Mouse (Mus musculus): ENCODE measurements at regions not wholly inside any gene's neighbourhood (a gene's known extent, or its start where the extent isn't known, plus 50 kb on each side); places are given as distances from the start of the nearest gene placed in this dataset.

- Histone ChIP-seq H3K4me3 (no peak overlapping the region), H3K4me2 (no peak overlapping the region), H3K9me3 (replicated peaks) (no peaks in the 10 kb centered on the region), H3K9ac (no peak overlapping the region), H3K4me1 (replicated peaks) (no peaks in the 10 kb centered on the region), H3K27me3 (replicated peaks) (no peaks in the 10 kb centered on the region), H3K36me3 (no peaks in the 10 kb centered on the region), H3K27ac (ENCODE audit: poor library complexity, severe bottlenecking) (no peak overlapping the region)
- WGBS, result 56% methylated on average over 2 of the region's 2 CpGs
- no peak for ATAC-seq (ENCODE audit: insufficient number of reproducible peaks, low FRiP score)
Observed at GRCm38 (mm10) chr15:28823526-28823925, 620.0 kb downstream of the Dnah5 start.

- no peaks in the 10 kb centered on the region for H3K9me3 ChIP-seq (replicated peaks)
- H3K9ac ChIP-seq, result no peak overlapping the region
- no peak for ATAC-seq (ENCODE audit: insufficient number of reproducible peaks, low FRiP score)
- no peaks in the 10 kb centered on the region for H3K4me1 ChIP-seq (replicated peaks)
- H3K27me3 ChIP-seq (replicated peaks), result no peaks in the 10 kb centered on the region
- no peak overlapping the region for H3K4me3 ChIP-seq
- WGBS, result 77% methylated on average over 4 of the region's 4 CpGs
- H3K4me2 ChIP-seq, result no peak overlapping the region
- H3K27ac ChIP-seq (ENCODE audit: poor library complexity, severe bottlenecking), result no peak overlapping the region
- H3K36me3 ChIP-seq, result no peaks in the 10 kb centered on the region
Observed at GRCm38 (mm10) chr15:28834831-28835230, 631.3 kb downstream of the Dnah5 start.

- Histone ChIP-seq H3K4me3 (no peak overlapping the region), H3K9ac (no peak overlapping the region), H3K4me2 (no peak overlapping the region), H3K4me1 (replicated peaks) (no peaks in the 10 kb centered on the region), H3K27me3 (replicated peaks) (no peaks in the 10 kb centered on the region), H3K36me3 (no peaks in the 10 kb centered on the region), H3K9me3 (replicated peaks) (no peaks in the 10 kb centered on the region), H3K27ac (ENCODE audit: poor library complexity, severe bottlenecking) (no peak overlapping the region)
- WGBS, result 81% methylated on average over 1 of the region's 1 CpGs
- ATAC-seq (ENCODE audit: insufficient number of reproducible peaks, low FRiP score), result no peak
Observed at GRCm38 (mm10) chr15:28840322-28840721, 636.8 kb downstream of the Dnah5 start.

GRCm38 (mm10) chr15:28856419-28856818, 652.9 kb downstream of the Dnah5 start:
- Histone ChIP-seq H3K9ac (no peak overlapping the region), H3K36me3 (no peaks in the 10 kb centered on the region), H3K4me2 (no peak overlapping the region), H3K9me3 (replicated peaks) (no peaks in the 10 kb centered on the region), H3K4me1 (replicated peaks) (no peaks in the 10 kb centered on the region), H3K27ac (ENCODE audit: poor library complexity, severe bottlenecking) (no peak overlapping the region), H3K27me3 (replicated peaks) (no peaks in the 10 kb centered on the region), H3K4me3 (no peak overlapping the region)
- WGBS, result 68% methylated on average over 2 of the region's 2 CpGs
- ATAC-seq (ENCODE audit: insufficient number of reproducible peaks, low FRiP score), result no peak

- WGBS, result 75% methylated on average over 2 of the region's 2 CpGs
- Histone ChIP-seq H3K4me1 (replicated peaks) (no peaks in the 10 kb centered on the region), H3K36me3 (no peaks in the 10 kb centered on the region), H3K9ac (no peak overlapping the region), H3K27me3 (replicated peaks) (no peaks in the 10 kb centered on the region), H3K27ac (ENCODE audit: poor library complexity, severe bottlenecking) (no peak overlapping the region), H3K4me2 (no peak overlapping the region), H3K4me3 (no peak overlapping the region), H3K9me3 (replicated peaks) (no peaks in the 10 kb centered on the region)
- ATAC-seq (ENCODE audit: insufficient number of reproducible peaks, low FRiP score), result no peak
Observed at GRCm38 (mm10) chr15:28858176-28858575, 654.6 kb downstream of the Dnah5 start.

GRCm38 (mm10) chr15:28864101-28864500, 660.5 kb downstream of the Dnah5 start:
- Histone ChIP-seq H3K27ac (ENCODE audit: poor library complexity, severe bottlenecking) (no peak overlapping the region), H3K4me1 (replicated peaks) (no peaks in the 10 kb centered on the region), H3K4me3 (no peak overlapping the region), H3K27me3 (replicated peaks) (no peaks in the 10 kb centered on the region), H3K4me2 (no peak overlapping the region), H3K36me3 (no peaks in the 10 kb centered on the region), H3K9ac (no peak overlapping the region), H3K9me3 (replicated peaks) (no peaks in the 10 kb centered on the region)
- no peak for ATAC-seq (ENCODE audit: insufficient number of reproducible peaks, low FRiP score)
- 73% methylated on average over 1 of the region's 1 CpGs for WGBS

- no peak overlapping the region for H3K9ac ChIP-seq
- no peaks in the 10 kb centered on the region for H3K36me3 ChIP-seq
- no peaks in the 10 kb centered on the region for H3K27me3 ChIP-seq (replicated peaks)
- no peaks in the 10 kb centered on the region for H3K9me3 ChIP-seq (replicated peaks)
- peak; percentile 63; the same call in 1 of the 2 replicates for ATAC-seq (ENCODE audit: insufficient number of reproducible peaks, low FRiP score)
- no peak overlapping the region for H3K27ac ChIP-seq (ENCODE audit: poor library complexity, severe bottlenecking)
- H3K4me3 ChIP-seq, result no peak overlapping the region
- WGBS, result 42% methylated on average over 2 of the region's 2 CpGs
- no peak overlapping the region for H3K4me2 ChIP-seq
- no peaks in the 10 kb centered on the region for H3K4me1 ChIP-seq (replicated peaks)
Observed at GRCm38 (mm10) chr15:28864913-28865312, 661.4 kb downstream of the Dnah5 start.

GRCm38 (mm10) chr15:28873001-28873400, 669.4 kb downstream of the Dnah5 start:
- Histone ChIP-seq H3K4me1 (replicated peaks) (no peaks in the 10 kb centered on the region), H3K4me3 (no peak overlapping the region), H3K27ac (ENCODE audit: poor library complexity, severe bottlenecking) (no peak overlapping the region), H3K27me3 (replicated peaks) (no peaks in the 10 kb centered on the region), H3K4me2 (no peak overlapping the region), H3K36me3 (no peaks in the 10 kb centered on the region), H3K9ac (no peak overlapping the region), H3K9me3 (replicated peaks) (no peaks in the 10 kb centered on the region)
- 71% methylated on average over 2 of the region's 2 CpGs for WGBS
- no peak for ATAC-seq (ENCODE audit: insufficient number of reproducible peaks, low FRiP score)

GRCm38 (mm10) chr15:28896248-28896808, 692.8 kb downstream of the Dnah5 start:
- no peak for ATAC-seq (ENCODE audit: insufficient number of reproducible peaks, low FRiP score)
- Histone ChIP-seq H3K27me3 (replicated peaks) (no peaks in the 10 kb centered on the region), H3K9me3 (replicated peaks) (no peaks in the 10 kb centered on the region), H3K4me2 (no peak overlapping the region), H3K36me3 (no peaks in the 10 kb centered on the region), H3K4me3 (no peak overlapping the region), H3K27ac (ENCODE audit: poor library complexity, severe bottlenecking) (no peak overlapping the region), H3K9ac (no peak overlapping the region), H3K4me1 (replicated peaks) (no peaks in the 10 kb centered on the region)
- 74% methylated on average over 3 of the region's 3 CpGs for WGBS

GRCm38 (mm10) chr15:28922437-28922836, 718.9 kb downstream of the Dnah5 start:
- Histone ChIP-seq H3K9me3 (replicated peaks) (no peaks in the 10 kb centered on the region), H3K9ac (no peak overlapping the region), H3K36me3 (no peaks in the 10 kb centered on the region), H3K27me3 (replicated peaks) (no peaks in the 10 kb centered on the region), H3K4me1 (replicated peaks) (no peaks in the 10 kb centered on the region), H3K4me2 (no peak overlapping the region), H3K27ac (ENCODE audit: poor library complexity, severe bottlenecking) (no peak overlapping the region), H3K4me3 (no peak overlapping the region)
- no peak for ATAC-seq (ENCODE audit: insufficient number of reproducible peaks, low FRiP score)
- 72% methylated on average over 4 of the region's 4 CpGs for WGBS

GRCm38 (mm10) chr15:28948245-28948644, 744.7 kb downstream of the Dnah5 start:
- Histone ChIP-seq H3K36me3 (no peaks in the 10 kb centered on the region), H3K4me3 (no peak overlapping the region), H3K27me3 (replicated peaks) (no peaks in the 10 kb centered on the region), H3K27ac (ENCODE audit: poor library complexity, severe bottlenecking) (peak overlapping the region; percentile 55; the same call in 1 of the 2 replicates), H3K4me2 (no peak overlapping the region), H3K9me3 (replicated peaks) (no peaks in the 10 kb centered on the region), H3K9ac (no peak overlapping the region), H3K4me1 (replicated peaks) (no peaks in the 10 kb centered on the region)
- ATAC-seq (ENCODE audit: insufficient number of reproducible peaks, low FRiP score), result no peak
- 25% methylated on average over 1 of the region's 1 CpGs for WGBS
